Comparison of ENCODE assay signal across 7 mouse cellular contexts in the genomic region with DNA sequence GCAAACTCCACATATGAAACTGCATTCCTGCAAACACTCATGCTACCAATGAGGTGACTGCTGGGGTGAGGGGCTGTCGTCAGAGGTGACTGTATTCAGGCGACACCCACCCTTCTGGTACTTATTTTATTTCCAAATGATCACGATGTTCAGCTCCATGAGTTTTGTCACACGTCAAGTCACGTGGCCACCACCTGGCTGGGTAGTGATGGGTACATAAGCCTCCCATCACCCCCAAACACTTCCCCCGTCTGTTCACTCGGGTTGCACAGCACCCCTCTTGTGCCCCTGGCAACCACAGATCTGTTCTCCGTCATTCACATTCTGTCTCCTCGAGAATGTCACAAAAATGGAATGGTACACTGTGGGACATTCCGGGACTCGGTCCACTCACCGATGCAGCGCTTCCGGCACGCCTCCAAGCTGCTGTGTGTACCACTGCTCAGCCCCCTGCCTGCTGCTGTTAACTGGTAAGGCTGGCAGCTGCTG. TPM values are rescaled to one million over a fixed set of nuclear protein-coding genes. Genes with fewer than 3 reads are reported as not detected.
A peak's percentile ranks its signal among the peaks of the same experiment; 100 is the strongest.
DNase-seq lines count a peak whose midpoint lies in the region; ATAC-seq and TF ChIP-seq lines count a peak whose summit lies in the region.

No protein-coding gene starts in this region.

- no peak overlapping the region for H3K27ac ChIP-seq in hindbrain, embryonic 13.5 days
- no peak overlapping the region for H3K27ac ChIP-seq in hindbrain, embryonic 10.5 days
- peak overlapping the region; percentile 65 for H3K27ac ChIP-seq in cortical plate, adult 2 months (ENCODE audit: insufficient read depth, low read length)

- 80% methylated on average over 15 of the region's 15 CpGs for WGBS in hindbrain, embryonic 13.5 days
- WGBS in hindbrain, embryonic 10.5 days = 88% methylated on average over 15 of the region's 15 CpGs

- H3K36me3 ChIP-seq in hindbrain, embryonic 13.5 days = no peaks in the 10 kb centered on the region
- no peaks in the 10 kb centered on the region for H3K36me3 ChIP-seq in hindbrain, embryonic 10.5 days

- ATAC-seq in hindbrain, embryonic 13.5 days (ENCODE audit: low FRiP score) = 0 out of 2 replicates have a peak, but pooled peaks have one; percentile 39
- no peak for ATAC-seq in erythroblast, adult 5-6 weeks (replicated peaks; ENCODE audit: low FRiP score, poor library complexity, severe bottlenecking)

- no peak overlapping the region for H3K4me2 ChIP-seq in hindbrain, embryonic 13.5 days

- DNase-seq in hindbrain, embryonic 10.5 days (ENCODE audit: low spot score) = no peak
- DNase-seq in left cerebral cortex, adult 11 months (ENCODE audit: low spot score) = peak; percentile 66
- DNase-seq in right cerebral cortex, postnatal 14 days = peak; percentile 45
- DNase-seq in c-Kit-positive CD71-positive TER-119-positive erythroid progenitor cells, embryonic 14.5 days (ENCODE audit: low spot score) = no peak

- H3K9me3 ChIP-seq in hindbrain, embryonic 13.5 days = no peaks in the 10 kb centered on the region; the same call in 1 of the 2 replicates
- peaks cover 2% of the 10 kb centered on the region; the same call in 1 of the 2 replicates for H3K9me3 ChIP-seq in hindbrain, embryonic 10.5 days

- no peak for TF ChIP-seq POLR2A in cortical plate, adult 2 months (IDR thresholded peaks at IDR 0.05; ENCODE audit: extremely low read depth, insufficient read depth, low read length)

- peaks cover 15% of the 10 kb centered on the region for H3K4me1 ChIP-seq in hindbrain, embryonic 13.5 days (replicated peaks)
- 0 out of 2 replicates have a peak, but pooled peaks cover 6% of the 10 kb centered on the region for H3K4me1 ChIP-seq in hindbrain, embryonic 10.5 days (replicated peaks)
- H3K4me1 ChIP-seq in cortical plate, adult 2 months (ENCODE audit: control insufficient read depth, insufficient read depth, low read length) = peaks cover 11% of the 10 kb centered on the region

- H3K4me3 ChIP-seq in hindbrain, embryonic 13.5 days = no peak overlapping the region
- no peak overlapping the region for H3K4me3 ChIP-seq in hindbrain, embryonic 10.5 days
- H3K4me3 ChIP-seq in cortical plate, adult 2 months (ENCODE audit: insufficient read depth, low read length) = no peak overlapping the region

- no peak for TF ChIP-seq CTCF in cortical plate, adult 2 months (IDR thresholded peaks at IDR 0.05; ENCODE audit: extremely low read depth, insufficient read depth, low read length)

- no peak overlapping the region for H3K9ac ChIP-seq in hindbrain, embryonic 13.5 days

- no peaks in the 10 kb centered on the region for H3K27me3 ChIP-seq in hindbrain, embryonic 13.5 days
- no peaks in the 10 kb centered on the region for H3K27me3 ChIP-seq in hindbrain, embryonic 10.5 days (ENCODE audit: insufficient read depth, poor library complexity, severe bottlenecking)

RNA-seq across cellular contexts. Expression of a gene that starts 32.9 kb away (rescaled TPM):
- polyA plus RNA-seq in hindbrain, embryonic 13.5 days (2015; fragmentation: Nextera tagmentation; extraction: Ambion mirVana) = 1.6 and 1.7 TPM in 2 replicates
- 0.91 and 1.2 TPM in 2 replicates for polyA plus RNA-seq in hindbrain, embryonic 10.5 days (2016; fragmentation: Nextera tagmentation; extraction: Ambion mirVana)
- polyA plus RNA-seq in cortical plate, adult 2 months (2012; rRNA removed) = 142 and 171 TPM in 2 replicates
- not detected in 2 replicates for total RNA-seq in erythroblast, adult 5-6 weeks (2015; ENCODE audit: low replicate concordance)
- total RNA-seq in erythroblast, adult 5-6 weeks (2017; ENCODE audit: low replicate concordance) = not detected in 2 replicates

Comparison
In these comparisons a context has a peak if more than half of its experiments do, and no peak if none do; other contexts are left out.
1. DNase-seq: peak in left cerebral cortex, adult 11 months (single experiment) and right cerebral cortex, postnatal 14 days (single experiment); none in hindbrain, embryonic 10.5 days (single experiment) and c-Kit-positive CD71-positive TER-119-positive erythroid progenitor cells, embryonic 14.5 days (single experiment).
2. RNA of a gene that starts 32.9 kb away (polyA plus RNA-seq): 142 to 171 TPM in cortical plate, adult 2 months; 1.6 to 1.7 TPM in hindbrain, embryonic 13.5 days and 0.91 to 1.2 TPM in hindbrain, embryonic 10.5 days; every median in the first group is over 10 times any median in the second.